Mouse (Mus musculus) kidney, embryonic 14.5 days (tissue): ENCODE results near the gene Sepsecs. TPM values are rescaled to one million over a fixed set of nuclear protein-coding genes. Genes with fewer than 3 reads are reported as not detected.

Experiments
- ATAC-seq: fragments of 200-750 bp; cut with Nextera tagmentation; 2 replicates; pipeline ENCODE4 v1.8.0; 2017; ENCODE audit warnings: moderate number of reproducible peaks, mild to moderate bottlenecking, moderate TSS enrichment, moderate library complexity; ENCODE audit not compliant: low FRiP score, low TSS enrichment
- H3K27ac ChIP-seq: fragments of 300-500 bp; sonication (generic); 2 replicates; pipeline ENCODE4 v1.5.1; 2014; ENCODE audit warnings: low read depth, mild to moderate bottlenecking, low read length, moderate library complexity, mixed read lengths
- H3K27me3 ChIP-seq: fragments of 300-500 bp; sonication (generic); 2 replicates; pipeline ENCODE4 v1.6.1; 2014; ENCODE audit warnings: mild to moderate bottlenecking, low read length; ENCODE audit not compliant: control insufficient read depth, insufficient read depth
- H3K36me3 ChIP-seq: fragments of 300-500 bp; sonication (generic); 2 replicates; pipeline ENCODE4 v1.6.1; 2014; ENCODE audit warnings: low read length, mixed read lengths; ENCODE audit not compliant: control insufficient read depth, insufficient read depth
- H3K4me1 ChIP-seq: fragments of 300-500 bp; sonication (generic); 2 replicates; pipeline ENCODE4 v1.6.1; 2014; ENCODE audit warnings: low read length, mixed read lengths; ENCODE audit not compliant: control insufficient read depth, insufficient read depth
- H3K4me2 ChIP-seq: fragments of 300-500 bp; sonication (generic); replicated peaks from 2 replicates; pipeline ENCODE4 v1.6.1; 2014; ENCODE audit warnings: low read depth, mild to moderate bottlenecking, low read length
- H3K4me3 ChIP-seq: fragments of 300-500 bp; sonication (generic); 2 replicates; pipeline ENCODE4 v1.5.1; 2014; ENCODE audit warnings: mild to moderate bottlenecking, low read length
- H3K9ac ChIP-seq: fragments of 300-500 bp; sonication (generic); 2 replicates; pipeline ENCODE4 v1.6.1; 2014; ENCODE audit warnings: low read depth, mild to moderate bottlenecking, low read length, moderate library complexity
- H3K9me3 ChIP-seq: fragments of 300-500 bp; sonication (generic); 2 replicates; pipeline ENCODE4 v1.6.1; 2016; ENCODE audit warnings: low read length; ENCODE audit not compliant: control insufficient read depth
- WGBS: fragments of 180-500 bp; shearing (Covaris S2); extraction: QIAGEN DNeasy Blood & Tissue Kit; methylation state at CpG from one replicate; pipeline ENCODE4 v1.1.7; 2014; 5-methylcytosine and 5-hydroxymethylcytosine counted together
- polyA plus RNA-seq: library from polyadenylated mRNA; unstranded; fragments of >200 nt; fragmentation: Nextera tagmentation; extraction: Ambion mirVana; gene quantifications from 2 replicates; pipeline ENCODE4 v1.2.1, GENCODE M21; 2014

Sepsecs gene
- polyA plus RNA-seq, 1 experiment from 2014 or later = 9.2 TPM

DNA sequence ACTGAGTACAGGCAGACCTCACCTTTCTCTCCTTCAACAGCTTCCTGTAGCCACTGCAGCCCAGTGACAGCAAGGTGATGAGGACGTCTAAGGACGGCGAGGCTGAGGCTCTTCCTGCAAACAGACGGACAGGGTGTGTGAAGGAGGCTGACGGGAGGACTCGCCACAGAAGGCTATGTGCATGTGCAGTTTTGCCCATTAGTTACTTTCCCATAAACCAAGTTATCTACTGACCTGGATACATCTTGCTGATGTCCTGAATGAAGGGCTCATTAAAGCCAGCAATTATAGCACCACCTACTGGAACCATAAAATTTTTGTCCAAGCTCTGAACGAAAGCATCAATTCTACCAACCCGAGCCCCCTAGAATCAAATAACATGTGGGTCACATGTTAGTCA is 13.5 kb downstream of the Sepsecs start:
- H3K27ac ChIP-seq = no peak overlapping the region
- H3K9ac ChIP-seq = no peak overlapping the region
- H3K4me1 ChIP-seq = no peaks in the 10 kb centered on the region
- WGBS = 75% methylated on average over 8 of the region's 8 CpGs
- peaks cover 21% of the 10 kb centered on the region for H3K36me3 ChIP-seq
- ATAC-seq = no peak
- no peaks in the 10 kb centered on the region for H3K27me3 ChIP-seq
- no peak overlapping the region for H3K4me2 ChIP-seq
- no peaks in the 10 kb centered on the region for H3K9me3 ChIP-seq
- no peak overlapping the region for H3K4me3 ChIP-seq

DNA sequence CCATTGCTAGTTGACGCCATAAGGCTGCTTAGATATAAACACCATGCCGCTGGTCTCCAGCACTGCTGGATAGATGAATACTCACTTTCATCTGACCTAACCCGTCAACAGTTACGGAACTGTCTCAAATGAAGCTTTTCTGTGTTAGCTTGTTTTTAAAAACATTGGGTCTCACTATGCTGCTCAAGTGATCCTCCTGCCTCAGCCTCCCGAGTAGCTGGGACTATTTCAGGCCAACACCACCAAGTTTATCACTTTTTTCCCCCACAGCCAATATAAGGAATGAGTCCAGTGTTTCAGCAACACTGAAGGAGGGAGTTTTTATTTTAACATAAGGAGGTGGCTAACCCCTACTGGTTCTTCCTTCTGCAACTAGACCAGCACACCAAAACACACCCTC is 14.5 kb downstream of the Sepsecs start:
- WGBS = 93% methylated on average over 5 of the region's 5 CpGs
- H3K9ac ChIP-seq = no peak overlapping the region
- H3K36me3 ChIP-seq = peaks cover 21% of the 10 kb centered on the region
- no peak overlapping the region for H3K4me3 ChIP-seq
- H3K27me3 ChIP-seq = no peaks in the 10 kb centered on the region
- no peaks in the 10 kb centered on the region for H3K4me1 ChIP-seq
- H3K27ac ChIP-seq = no peak overlapping the region
- no peak overlapping the region for H3K4me2 ChIP-seq
- ATAC-seq = no peak
- no peaks in the 10 kb centered on the region for H3K9me3 ChIP-seq

DNA sequence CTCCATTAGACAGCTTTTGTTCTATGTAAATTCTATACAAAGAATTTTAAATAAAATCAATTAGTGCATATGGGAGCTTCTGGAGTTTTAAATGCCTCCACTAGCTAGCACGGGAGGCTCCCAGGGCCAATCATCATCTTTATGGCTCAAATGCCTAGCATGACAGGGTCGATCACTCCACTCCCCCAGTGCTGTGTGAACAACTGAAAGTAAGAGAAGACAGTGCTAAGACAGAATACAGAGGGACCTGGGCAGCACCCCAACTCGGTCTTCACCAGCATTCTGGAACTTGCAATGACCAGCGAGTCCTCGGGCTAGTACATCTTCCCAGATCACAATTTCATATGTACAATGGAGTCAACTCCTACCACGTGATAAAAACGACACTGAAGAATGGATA is 16.9 kb downstream of the Sepsecs start:
- 93% methylated on average over 7 of the region's 7 CpGs for WGBS
- H3K4me1 ChIP-seq = no peaks in the 10 kb centered on the region
- no peak overlapping the region for H3K4me3 ChIP-seq
- no peak for ATAC-seq
- no peaks in the 10 kb centered on the region for H3K27me3 ChIP-seq
- no peaks in the 10 kb centered on the region for H3K9me3 ChIP-seq
- no peak overlapping the region for H3K4me2 ChIP-seq
- peaks cover 21% of the 10 kb centered on the region for H3K36me3 ChIP-seq
- no peak overlapping the region for H3K27ac ChIP-seq
- no peak overlapping the region for H3K9ac ChIP-seq

DNA sequence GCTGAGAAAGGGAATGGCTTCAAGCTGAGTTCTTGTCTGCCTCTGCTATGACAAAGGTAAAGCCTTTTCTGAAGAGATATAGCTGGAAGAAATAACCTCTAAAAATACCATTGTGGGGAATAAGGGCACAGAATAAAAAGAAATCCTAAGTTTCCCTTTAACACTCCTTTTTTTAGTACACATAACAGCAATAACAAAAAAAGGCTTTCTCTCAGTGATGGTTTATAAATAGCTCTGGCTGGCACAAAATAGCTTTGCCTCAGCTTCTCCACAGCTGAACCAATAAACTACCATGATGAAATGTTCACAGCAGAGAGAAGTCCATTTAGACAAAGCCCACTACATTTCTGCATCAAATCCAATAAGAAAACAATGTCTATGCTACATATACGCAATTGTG is 17.4 kb downstream of the Sepsecs start:
- Histone ChIP-seq H3K4me3 (no peak overlapping the region), H3K27ac (no peak overlapping the region), H3K36me3 (peaks cover 23% of the 10 kb centered on the region), H3K27me3 (no peaks in the 10 kb centered on the region), H3K4me2 (no peak overlapping the region), H3K4me1 (no peaks in the 10 kb centered on the region), H3K9me3 (no peaks in the 10 kb centered on the region), H3K9ac (no peak overlapping the region)
- 92% methylated on average over 1 of the region's 1 CpGs for WGBS
- no peak for ATAC-seq

DNA sequence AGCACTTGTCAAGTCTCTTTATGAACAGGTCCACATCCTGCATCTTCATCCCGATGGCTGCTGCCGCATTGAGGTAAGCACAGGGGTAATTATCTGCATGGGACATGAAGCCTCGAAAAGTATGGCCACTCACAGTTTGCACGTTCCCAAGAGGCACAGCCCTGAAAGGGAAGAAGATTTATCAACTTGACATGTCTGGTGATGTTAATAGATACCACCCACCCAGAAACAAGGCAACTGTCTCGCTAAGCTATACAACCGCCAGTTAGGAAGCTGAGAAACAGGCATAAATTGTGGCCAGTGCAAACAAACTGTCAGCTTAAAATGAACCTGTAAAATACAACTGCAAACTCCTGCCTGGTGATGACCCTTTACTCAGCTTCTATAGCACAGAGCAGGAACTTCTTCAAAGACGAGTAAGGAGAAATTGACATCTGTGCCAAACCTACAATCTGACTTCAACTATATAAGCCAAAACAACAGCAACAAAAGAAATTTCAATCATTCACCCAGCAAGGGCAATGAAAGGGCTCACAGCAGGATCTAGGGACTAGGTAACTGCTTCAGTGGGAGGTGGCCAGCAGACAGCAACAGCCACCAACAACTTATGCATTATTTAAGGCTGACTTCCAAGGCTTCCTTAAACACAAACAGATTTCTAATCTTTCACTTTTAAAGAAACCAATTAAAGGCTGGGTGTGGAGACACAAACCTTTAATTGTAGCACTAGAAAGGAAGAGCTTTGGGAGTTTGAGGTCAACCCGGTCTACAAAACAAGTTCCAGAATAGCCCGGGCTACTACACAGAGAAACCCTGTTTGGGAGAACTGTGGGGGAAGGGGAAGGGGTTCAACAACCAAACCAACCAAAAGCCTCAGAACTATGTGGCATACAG is 25.3 kb downstream of the Sepsecs start:
- H3K9ac ChIP-seq = no peak overlapping the region
- H3K27me3 ChIP-seq = no peaks in the 10 kb centered on the region
- ATAC-seq = peak; percentile 32; the same call in 1 of the 2 replicates
- WGBS = 33% methylated on average over 9 of the region's 9 CpGs
- no peaks in the 10 kb centered on the region for H3K9me3 ChIP-seq
- H3K4me2 ChIP-seq = no peak overlapping the region
- H3K4me1 ChIP-seq = 0 out of 2 replicates have a peak, but pooled peaks cover 3% of the 10 kb centered on the region
- H3K4me3 ChIP-seq = no peak overlapping the region
- no peak overlapping the region for H3K27ac ChIP-seq
- peaks cover 35% of the 10 kb centered on the region for H3K36me3 ChIP-seq

DNA sequence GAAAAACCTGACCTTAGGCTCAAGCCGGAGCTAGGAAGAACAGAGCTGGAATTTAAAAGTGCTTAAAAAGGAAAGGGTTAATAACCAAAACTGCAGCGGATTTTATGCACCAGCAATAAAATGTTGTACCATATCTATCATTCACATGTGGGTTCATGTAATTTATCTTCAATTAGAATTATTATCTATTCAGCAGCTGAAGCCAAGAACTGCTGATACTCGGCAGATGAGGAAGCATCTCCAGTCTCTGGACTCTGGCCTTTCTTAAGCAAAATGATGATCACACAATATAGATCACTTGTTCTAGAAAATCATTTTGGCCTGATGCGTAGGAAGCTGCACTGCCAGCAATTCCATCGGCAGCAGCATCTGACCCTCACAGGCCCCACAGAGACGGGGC is 27.8 kb downstream of the Sepsecs start:
- ATAC-seq = no peak
- H3K27ac ChIP-seq = no peak overlapping the region
- no peaks in the 10 kb centered on the region for H3K27me3 ChIP-seq
- H3K9ac ChIP-seq = no peak overlapping the region
- no peak overlapping the region for H3K4me3 ChIP-seq
- 92% methylated on average over 6 of the region's 6 CpGs for WGBS
- no peaks in the 10 kb centered on the region for H3K9me3 ChIP-seq
- H3K36me3 ChIP-seq = peaks cover 30% of the 10 kb centered on the region; the same call in 1 of the 2 replicates
- H3K4me2 ChIP-seq = no peak overlapping the region
- H3K4me1 ChIP-seq = 0 out of 2 replicates have a peak, but pooled peaks cover 3% of the 10 kb centered on the region

DNA sequence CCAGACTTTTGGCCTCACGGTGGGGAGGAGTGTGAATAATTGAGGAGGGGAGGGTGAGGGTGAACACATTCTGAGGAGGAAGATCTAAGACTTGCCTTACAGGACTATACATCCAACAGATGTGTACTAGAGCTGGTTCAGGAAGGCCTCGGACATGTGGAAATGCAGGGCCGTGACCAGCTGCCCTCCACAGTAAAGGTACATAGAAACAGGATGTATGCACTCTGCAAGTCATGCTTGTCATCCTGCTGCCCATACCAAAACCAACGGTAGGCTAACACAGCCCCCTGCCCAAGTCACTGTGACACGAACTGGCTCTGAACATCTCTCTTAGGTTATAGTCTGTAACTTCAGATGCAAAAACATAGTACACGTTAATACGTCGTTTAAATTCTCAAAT is 30.6 kb downstream of the Sepsecs start:
- no peak overlapping the region for H3K4me3 ChIP-seq
- H3K4me1 ChIP-seq = no peaks in the 10 kb centered on the region
- no peak overlapping the region for H3K27ac ChIP-seq
- no peak overlapping the region for H3K9ac ChIP-seq
- no peaks in the 10 kb centered on the region for H3K9me3 ChIP-seq
- peaks cover 17% of the 10 kb centered on the region; the same call in 1 of the 2 replicates for H3K36me3 ChIP-seq
- ATAC-seq = no peak
- no peaks in the 10 kb centered on the region for H3K27me3 ChIP-seq
- WGBS = 82% methylated on average over 8 of the region's 8 CpGs
- H3K4me2 ChIP-seq = no peak overlapping the region

DNA sequence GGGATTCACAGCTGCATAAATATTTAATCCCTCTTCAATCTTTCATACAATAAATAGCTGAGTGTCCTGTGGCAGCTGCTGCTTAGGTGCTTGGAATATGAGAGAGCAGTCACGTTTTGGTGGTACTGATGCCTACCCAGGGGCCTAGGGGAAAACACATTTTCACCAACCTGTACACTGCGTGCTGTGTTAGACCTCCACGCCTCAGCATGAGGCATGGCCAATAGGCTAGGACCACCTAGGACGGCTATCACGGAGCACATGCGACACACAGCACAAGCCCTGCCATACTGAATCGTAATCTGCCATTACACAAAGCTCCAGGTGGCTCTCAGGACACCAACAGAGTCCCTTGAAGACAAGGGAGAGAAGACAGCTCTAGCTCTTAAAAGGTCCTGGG is 31.5 kb downstream of the Sepsecs start:
- Histone ChIP-seq H3K27ac (no peak overlapping the region), H3K4me3 (no peak overlapping the region), H3K36me3 (peaks cover 9% of the 10 kb centered on the region; the same call in 1 of the 2 replicates), H3K9ac (no peak overlapping the region), H3K9me3 (no peaks in the 10 kb centered on the region), H3K27me3 (no peaks in the 10 kb centered on the region), H3K4me1 (no peaks in the 10 kb centered on the region), H3K4me2 (no peak overlapping the region)
- WGBS = 88% methylated on average over 7 of the region's 7 CpGs
- ATAC-seq = no peak

DNA sequence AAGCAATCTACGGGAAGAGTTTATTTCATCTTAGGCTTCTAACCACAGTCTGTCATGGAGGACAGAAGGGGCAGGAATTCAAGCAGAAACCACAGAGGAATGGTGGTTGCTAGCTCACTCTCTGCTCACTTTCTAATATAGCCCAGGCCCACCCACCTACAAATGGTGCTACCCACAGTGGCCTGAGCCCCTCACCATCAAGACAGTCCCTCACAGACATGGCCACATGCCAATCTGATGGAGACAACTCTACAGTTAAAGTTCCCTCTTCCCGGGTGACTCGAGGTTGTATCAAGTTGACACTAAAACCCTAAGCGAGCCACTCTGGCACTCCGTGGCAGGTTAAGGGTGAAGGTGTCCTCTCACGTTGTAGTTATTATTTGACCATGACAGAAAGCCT is 32.6 kb downstream of the Sepsecs start:
- Histone ChIP-seq H3K9ac (no peak overlapping the region), H3K4me3 (no peak overlapping the region), H3K4me2 (no peak overlapping the region), H3K9me3 (no peaks in the 10 kb centered on the region), H3K27ac (no peak overlapping the region), H3K4me1 (no peaks in the 10 kb centered on the region), H3K27me3 (no peaks in the 10 kb centered on the region), H3K36me3 (peaks cover 2% of the 10 kb centered on the region; the same call in 1 of the 2 replicates)
- WGBS = 77% methylated on average over 6 of the region's 6 CpGs
- peak; percentile 35; the same call in 1 of the 2 replicates for ATAC-seq
